12 mouse cellular contexts compared by ENCODE assay signal in the genomic region with DNA sequence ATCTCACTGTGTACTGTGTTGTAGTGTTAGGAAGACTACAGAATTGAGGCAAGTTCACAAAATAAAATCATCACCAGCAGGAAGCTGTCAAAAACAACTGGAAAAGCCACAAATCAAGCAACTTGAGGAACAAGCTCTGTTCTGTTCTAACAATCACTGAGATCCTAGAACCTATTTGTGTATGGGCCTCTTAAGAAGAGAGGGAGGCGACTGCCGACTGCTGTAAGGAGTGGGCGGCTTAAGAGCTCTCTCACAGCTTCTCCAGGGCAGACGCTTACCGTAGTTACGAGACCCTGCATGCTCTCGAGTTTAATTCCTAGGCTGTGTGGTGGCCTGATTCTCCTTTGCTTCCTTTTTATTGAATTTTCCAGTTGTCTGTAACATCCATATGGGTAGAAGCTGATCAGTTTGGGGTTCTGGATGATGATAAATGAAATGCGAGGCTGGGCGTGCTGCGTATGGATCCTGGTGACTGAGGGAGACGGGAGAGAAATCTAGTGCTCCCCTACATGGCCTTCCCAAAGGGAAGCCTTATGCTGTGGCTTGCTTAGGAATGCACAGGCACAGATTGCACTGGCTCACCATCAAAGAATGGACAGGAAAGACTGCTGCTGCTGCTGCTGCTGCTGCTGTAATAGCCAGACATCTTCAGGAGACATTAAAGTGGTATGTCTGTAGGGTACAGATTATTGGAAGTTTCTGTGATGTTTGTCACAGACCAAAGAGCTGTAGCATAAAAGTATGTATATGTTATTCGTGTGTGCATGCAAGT.
DNase-seq lines count a peak whose midpoint lies in the region; ATAC-seq and TF ChIP-seq lines count a peak whose summit lies in the region.
"Had no signal": no experiment of that assay in that cellular context is flagged by ENCODE, and none has a peak within 500 bp of the region (broad histone marks: within the 10 kb centered on the region; RNA-seq: fewer than 3 reads in every experiment).

No protein-coding gene starts in this region.

- intact Hi-C loops in heart, adult 2 months (cut with DNase I): no loop called here

- TF ChIP-seq EP300 in heart, adult 2 months (IDR thresholded peaks at IDR 0.05; ENCODE audit: insufficient read depth, low read depth, low read length): no peak

- peak overlapping the region; percentile 27; the same call in 1 of the 2 replicates for H3K4me3 ChIP-seq in heart, adult 2 months
- H3K4me3 ChIP-seq in lung, adult 2 months (replicated peaks; ENCODE audit: extremely low read depth, low read depth, low read length): peak overlapping the region; percentile 14
- H3K4me3 ChIP-seq in brown adipose tissue, adult 24 weeks (ENCODE audit: insufficient read depth, low read depth, low read length): no peak overlapping the region
- peak overlapping the region; percentile 6 for H3K4me3 ChIP-seq in limb, embryonic 14.5 days (replicated peaks; ENCODE audit: low read length)

- WGBS in heart, adult 2 months: 30% methylated on average over 12 of the region's 12 CpGs
- WGBS in lung, adult 2 months: 39% methylated on average over 12 of the region's 12 CpGs
- 31% methylated on average over 12 of the region's 12 CpGs for WGBS in limb, embryonic 14.5 days

- H3K79me2 ChIP-seq in heart, adult 2 months (replicated peaks; ENCODE audit: control insufficient read depth, insufficient read depth, low read length): peaks cover 14% of the 10 kb centered on the region

- H3K4me2 ChIP-seq in limb, embryonic 14.5 days (replicated peaks; ENCODE audit: low read depth, low read length, severe bottlenecking): peak overlapping the region; percentile 42

- no peaks in the 10 kb centered on the region for H3K27me3 ChIP-seq in heart, adult 2 months (ENCODE audit: control insufficient read depth, insufficient read depth, low read length)
- H3K27me3 ChIP-seq in limb, embryonic 14.5 days (ENCODE audit: control insufficient read depth, insufficient read depth, low read length): no peaks in the 10 kb centered on the region

- DNase-seq in heart, adult 2 months: peak; percentile 25 to 33
- DNase-seq in heart, postnatal 4 days: no peak
- DNase-seq in lung, adult 2 months: no peak
- no peak for DNase-seq in lung, postnatal 4 days
- peak; percentile 40 for DNase-seq in limb, embryonic 14.5 days (ENCODE audit: low spot score)
- no peak for DNase-seq in spleen, adult 12 weeks (ENCODE audit: low spot score)
- DNase-seq in left cerebral cortex, adult 9 months (ENCODE audit: low spot score in 2 of 2): no peak
- DNase-seq: cerebellum, adult 18-20 months; left cerebral cortex, postnatal 4 days; right cerebral cortex, postnatal 4 days; thymus, postnatal 36 days had no signal

- peaks cover 78% of the 10 kb centered on the region for H3K36me3 ChIP-seq in heart, adult 2 months (ENCODE audit: control insufficient read depth, insufficient read depth, low read length)
- H3K36me3 ChIP-seq in limb, embryonic 14.5 days (ENCODE audit: control insufficient read depth, insufficient read depth, low read length): peaks cover 39% of the 10 kb centered on the region

- no peak for TF ChIP-seq CTCF in heart, adult 2 months (IDR thresholded peaks at IDR 0.05)
- TF ChIP-seq CTCF in lung, adult 2 months (IDR thresholded peaks at IDR 0.05; ENCODE audit: insufficient read depth, low read length): no peak

- H3K4me1 ChIP-seq in heart, adult 2 months (ENCODE audit: control insufficient read depth, insufficient read depth, low read length): peaks cover 56% of the 10 kb centered on the region
- peaks cover 61% of the 10 kb centered on the region for H3K4me1 ChIP-seq in lung, adult 2 months (ENCODE audit: control insufficient read depth, insufficient read depth, low read length)
- H3K4me1 ChIP-seq in brown adipose tissue, adult 24 weeks (ENCODE audit: control insufficient read depth, insufficient read depth, insufficient read length, low read length): peaks cover 42% of the 10 kb centered on the region
- peaks cover 89% of the 10 kb centered on the region for H3K4me1 ChIP-seq in limb, embryonic 14.5 days (ENCODE audit: control insufficient read depth, insufficient read depth, low read length)

- peak overlapping the region; percentile 50 for H3K9ac ChIP-seq in heart, adult 2 months (ENCODE audit: low read depth, low read length)
- peak overlapping the region; percentile 31; the same call in 1 of the 2 replicates for H3K9ac ChIP-seq in limb, embryonic 14.5 days (ENCODE audit: low read depth, low read length, severe bottlenecking)

- ATAC-seq in limb, embryonic 14.5 days (ENCODE audit: low FRiP score, low read depth): no peak; the same call in 1 of the 2 replicates

- peak overlapping the region; percentile 87 for H3K27ac ChIP-seq in heart, adult 2 months
- peak overlapping the region; percentile 23; the same call in 1 of the 2 replicates for H3K27ac ChIP-seq in brown adipose tissue, adult 24 weeks (replicated peaks; ENCODE audit: low read depth, low read length)
- H3K27ac ChIP-seq in limb, embryonic 14.5 days (replicated peaks; ENCODE audit: low read depth, low read length): peak overlapping the region; percentile 62

- no peak for TF ChIP-seq POLR2A in heart, adult 2 months (IDR thresholded peaks at IDR 0.05; ENCODE audit: insufficient read depth, low read depth, low read length)
- no peak for TF ChIP-seq POLR2A in lung, adult 2 months (IDR thresholded peaks at IDR 0.05; ENCODE audit: borderline replicate concordance, extremely low read depth, low read depth, low read length)
- TF ChIP-seq POLR2A in limb, embryonic 14.5 days (IDR thresholded peaks at IDR 0.05; ENCODE audit: borderline replicate concordance, extremely low read depth, insufficient read depth, insufficient read length): no peak

- no peaks in the 10 kb centered on the region for H3K9me3 ChIP-seq in limb, embryonic 14.5 days (ENCODE audit: control insufficient read depth, low read length)

Comparison
In these comparisons a context has a peak if more than half of its experiments do, and no peak if none do; other contexts are left out.
1. DNase-seq: peak in heart, adult 2 months (2 of 2) and limb, embryonic 14.5 days (single experiment); none in heart, postnatal 4 days (single experiment), lung, adult 2 months (single experiment), lung, postnatal 4 days (0 of 2), spleen, adult 12 weeks (single experiment) and left cerebral cortex, adult 9 months (0 of 2).
2. H3K27ac ChIP-seq: peak in every context shown above with its lines; median percentile 87 in heart, adult 2 months; 62 in limb, embryonic 14.5 days; 23 in brown adipose tissue, adult 24 weeks.